Mouse (Mus musculus) C2C12 (cell line): ENCODE data around the gene Glmn. TPM values are rescaled to one million over a fixed set of nuclear protein-coding genes. Genes with fewer than 3 reads are reported as not detected.

Experiments used
- H3K27me3 ChIP-seq: one replicate; pipeline ENCODE4 v1.6.1; 2011; ENCODE audit not compliant: control insufficient read depth, insufficient read depth, insufficient read length
- H3K36me3 ChIP-seq: one replicate; pipeline ENCODE4 v1.6.1; 2011; ENCODE audit not compliant: control insufficient read depth, insufficient read depth
- H3K4me3 ChIP-seq: one replicate; pipeline ENCODE4 v1.5.1; 2011; ENCODE audit warnings: mild to moderate bottlenecking, control low read depth; ENCODE audit not compliant: poor library complexity, insufficient read depth, severe bottlenecking
- H3K79me2 ChIP-seq: one replicate; pipeline ENCODE4 v1.6.1; 2011; ENCODE audit not compliant: control insufficient read depth, insufficient read depth
- H3K79me3 ChIP-seq: one replicate; pipeline ENCODE4 v1.6.1; 2011; ENCODE audit warnings: low read depth, control low read depth
- H3ac ChIP-seq: one replicate; pipeline ENCODE3; 2011; ENCODE audit warnings: low read depth; ENCODE audit not compliant: control insufficient read depth, insufficient read length
- CEBPB ChIP-seq: IDR thresholded peaks from one replicate; pipeline ENCODE4 v1.6.1; 2011; ENCODE audit warnings: low read depth, mild to moderate bottlenecking, control low read depth, moderate library complexity
- CTCF ChIP-seq: IDR thresholded peaks from one replicate; pipeline ENCODE4 v1.5.1; 2011; ENCODE audit not compliant: control insufficient read depth, insufficient read depth, insufficient read length
- FOSL1 ChIP-seq: IDR thresholded peaks from one replicate; pipeline ENCODE4 v1.8.0; 2011; ENCODE audit warnings: mild to moderate bottlenecking, low read length; ENCODE audit not compliant: poor library complexity, insufficient read depth, severe bottlenecking
- MAX ChIP-seq: IDR thresholded peaks from one replicate; pipeline ENCODE4 v1.6.1; 2011; ENCODE audit warnings: mild to moderate bottlenecking, control low read depth
- MYOD1 ChIP-seq: IDR thresholded peaks from one replicate; pipeline ENCODE4 v1.6.1; 2011; ENCODE audit warnings: low read depth; ENCODE audit not compliant: control insufficient read depth, insufficient read length
- MYOG ChIP-seq: IDR thresholded peaks from one replicate; pipeline ENCODE4 v1.6.1; 2011; ENCODE audit not compliant: control insufficient read depth, insufficient read length; ENCODE audit errors: extremely low read depth
- USF1 ChIP-seq: IDR thresholded peaks from one replicate; pipeline ENCODE4 v1.6.1; 2011; ENCODE audit warnings: low read depth, mild to moderate bottlenecking, control low read depth, moderate library complexity
- long read RNA-seq, 2 experiments: library from polyadenylated mRNA; unstranded; transcript quantifications; one replicate each; pipeline ENCODE4 v2.0.0; 2019 to 2020
- polyA plus RNA-seq: library from polyadenylated mRNA; unstranded; fragments of >200 nt; fragmentation: generic; extraction: Trizol; gene quantifications from one replicate; pipeline ENCODE4 v1.2.1, GENCODE M21; 2012; ENCODE audit warnings: missing spikeins

Gene Glmn
- polyA plus RNA-seq, result 3.5 TPM
- long read RNA-seq, experiment 1, transcript Glmn-201 (19 exons, 2,015 nt), result major isoform, 8 of 18 reads
- long read RNA-seq, experiment 1, partial matches to known transcripts, result 4 of 18 reads
- long read RNA-seq, experiment 1, other reads (novel, unspliced or antisense), result 6 of 18 reads
- long read RNA-seq, experiment 2, transcript Glmn-201 (19 exons, 2,015 nt), result major isoform, 42 of 65 reads
- long read RNA-seq, experiment 2, partial matches to known transcripts, result 2 of 65 reads
- long read RNA-seq, experiment 2, other reads (novel, unspliced or antisense), result 21 of 65 reads

GRCm38 (mm10) chr5:107597301-107598077 lies at the start of gene Glmn, which contains the start of gene Rpap2:
Glmn (minus strand) TSS chr5:107597888.
Rpap2 (plus strand) TSS chr5:107597373.
- Histone ChIP-seq H3K36me3 (peaks cover 12% of the 10 kb centered on the region), H3K79me3 (no peaks in the 10 kb centered on the region), H3K4me3 (peak within 1 kb of the TSS; percentile 57), H3K27me3 (no peaks in the 10 kb centered on the region), H3ac (peak within 1 kb of the TSS; percentile 71), H3K79me2 (peaks cover 20% of the 10 kb centered on the region)
- TF ChIP-seq USF1 (no peak), CEBPB (no peak), FOSL1 (no peak), CTCF (no peak), MYOG (no peak)

GRCm38 (mm10) chr5:107645935-107646334 lies 48.2 kb upstream of the Glmn start:
- Histone ChIP-seq H3K27me3 (no peaks in the 10 kb centered on the region), H3K36me3 (peaks cover 9% of the 10 kb centered on the region), H3K4me3 (no peak overlapping the region), H3K79me3 (no peaks in the 10 kb centered on the region), H3K79me2 (no peaks in the 10 kb centered on the region), H3ac (no peak overlapping the region)
- TF ChIP-seq MAX, result no peak

GRCm38 (mm10) chr5:107644595-107644994 lies 46.9 kb upstream of the Glmn start:
- H3K27me3 ChIP-seq, result no peaks in the 10 kb centered on the region
- H3K36me3 ChIP-seq, result peaks cover 9% of the 10 kb centered on the region
- no peaks in the 10 kb centered on the region for H3K79me2 ChIP-seq
- H3K4me3 ChIP-seq, result no peak overlapping the region
- H3ac ChIP-seq, result no peak overlapping the region
- TF ChIP-seq MYOG, result no peak
- no peak for TF ChIP-seq CEBPB
- TF ChIP-seq FOSL1, result no peak
- no peak for TF ChIP-seq MAX
- no peak for TF ChIP-seq USF1
- TF ChIP-seq CTCF, result no peak
- no peak for TF ChIP-seq MYOD1
- no peaks in the 10 kb centered on the region for H3K79me3 ChIP-seq

- no peaks in the 10 kb centered on the region for H3K79me3 ChIP-seq
- no peak overlapping the region for H3K4me3 ChIP-seq
- H3ac ChIP-seq, result no peak overlapping the region
- TF ChIP-seq MAX (no peak), MYOG (no peak), MYOD1 (no peak), USF1 (no peak), CTCF (no peak), FOSL1 (no peak), CEBPB (no peak)
- no peaks in the 10 kb centered on the region for H3K79me2 ChIP-seq
- peaks cover 13% of the 10 kb centered on the region for H3K36me3 ChIP-seq
- no peaks in the 10 kb centered on the region for H3K27me3 ChIP-seq
Measured at GRCm38 (mm10) chr5:107638366-107638765, 40.7 kb upstream of the Glmn start.

- Histone ChIP-seq H3K4me3 (no peak overlapping the region), H3K36me3 (peaks cover 8% of the 10 kb centered on the region), H3ac (no peak overlapping the region), H3K79me2 (no peaks in the 10 kb centered on the region), H3K79me3 (no peaks in the 10 kb centered on the region), H3K27me3 (no peaks in the 10 kb centered on the region)
- TF ChIP-seq MAX, result no peak
- TF ChIP-seq MYOD1, result no peak
- no peak for TF ChIP-seq USF1
- no peak for TF ChIP-seq CEBPB
- TF ChIP-seq FOSL1, result no peak
Measured at GRCm38 (mm10) chr5:107637106-107637505, 39.4 kb upstream of the Glmn start.

- no peak for TF ChIP-seq FOSL1
- no peak for TF ChIP-seq USF1
- no peak for TF ChIP-seq CEBPB
- Histone ChIP-seq H3K79me3 (no peaks in the 10 kb centered on the region), H3K4me3 (no peak overlapping the region), H3K27me3 (no peaks in the 10 kb centered on the region), H3K79me2 (no peaks in the 10 kb centered on the region), H3ac (no peak overlapping the region), H3K36me3 (peaks cover 16% of the 10 kb centered on the region)
Measured at GRCm38 (mm10) chr5:107633651-107634050, 36.0 kb upstream of the Glmn start.
